Mouse (Mus musculus) MEL (cell line): ENCODE measurements around the gene Pms1.

Experiments
- CTCF ChIP-seq, 3 experiments: IDR thresholded peaks in 2 of 3; conservative IDR thresholded peaks in 1 of 3; 2 replicates each; pipeline ENCODE4 v1.5.1; 2011 to 2012; ENCODE audit warnings: low read length in 3 of 3, low read depth in 2 of 3, mild to moderate bottlenecking in 2 of 3, improper control_type of control experiment in 1 of 3, inconsistent platforms in 1 of 3, mixed read lengths in 1 of 3, moderate library complexity in 1 of 3; ENCODE audit not compliant: control insufficient read depth in 1 of 3, insufficient read depth in 1 of 3, poor library complexity in 1 of 3, severe bottlenecking in 1 of 3
- GABPA ChIP-seq: IDR thresholded peaks from 2 replicates; pipeline ENCODE4 v1.6.1; 2012; ENCODE audit warnings: low read depth, mild to moderate bottlenecking, inconsistent platforms, low read length, improper control_type of control experiment, moderate library complexity
- GATA1 ChIP-seq: IDR thresholded peaks from 2 replicates; pipeline ENCODE4 v1.6.1; 2011; ENCODE audit warnings: low read depth, low read length, improper control_type of control experiment
- MAFK ChIP-seq: IDR thresholded peaks from 2 replicates; pipeline ENCODE4 v1.6.1; 2011; ENCODE audit warnings: low read depth, mild to moderate bottlenecking, low read length, improper control_type of control experiment, borderline replicate concordance
- MAZ ChIP-seq: IDR thresholded peaks from 2 replicates; pipeline ENCODE4 v1.6.1; 2012; ENCODE audit warnings: low read depth, mild to moderate bottlenecking, inconsistent platforms, low read length, improper control_type of control experiment
- POLR2A ChIP-seq, 2 experiments: IDR thresholded peaks; 2 replicates each; pipeline ENCODE4 v1.6.1; 2011 to 2012; ENCODE audit warnings: low read length in 2 of 2, mild to moderate bottlenecking in 2 of 2, control low read depth in 1 of 2, improper control_type of control experiment in 1 of 2, low read depth in 1 of 2, moderate library complexity in 1 of 2; ENCODE audit not compliant: control insufficient read depth in 1 of 2, insufficient read depth in 1 of 2, poor library complexity in 1 of 2
- POLR2AphosphoS5 ChIP-seq: IDR thresholded peaks from 2 replicates; pipeline ENCODE4 v1.6.1; 2012; ENCODE audit warnings: low read depth, borderline replicate concordance, mild to moderate bottlenecking, inconsistent platforms, low read length, moderate library complexity, mixed read lengths
- RCOR1 ChIP-seq: IDR thresholded peaks from 2 replicates; pipeline ENCODE4 v1.6.1; 2012; ENCODE audit warnings: low read depth, mild to moderate bottlenecking, inconsistent platforms, low read length, improper control_type of control experiment
- SIN3A ChIP-seq: IDR thresholded peaks from 2 replicates; pipeline ENCODE4 v1.6.1; 2012; ENCODE audit warnings: low read length, improper control_type of control experiment, inconsistent platforms
- SMC3 ChIP-seq: IDR thresholded peaks from 2 replicates; pipeline ENCODE4 v1.6.1; 2011; ENCODE audit warnings: low read depth, low read length, improper control_type of control experiment
- UBTF ChIP-seq: IDR thresholded peaks from 2 replicates; pipeline ENCODE4 v1.6.1; 2012; ENCODE audit warnings: low read depth, mild to moderate bottlenecking, inconsistent platforms, low read length, improper control_type of control experiment, moderate library complexity, borderline replicate concordance; ENCODE audit not compliant: insufficient read depth
- USF1 ChIP-seq: IDR thresholded peaks from 2 replicates; pipeline ENCODE4 v1.6.1; 2014; ENCODE audit warnings: low read depth, mild to moderate bottlenecking, inconsistent platforms, low read length, improper control_type of control experiment, moderate library complexity
- ZC3H11A ChIP-seq: IDR thresholded peaks from 2 replicates; pipeline ENCODE4 v1.6.1; 2012; ENCODE audit warnings: low read depth, mild to moderate bottlenecking, inconsistent platforms, low read length, improper control_type of control experiment
- ZNF384 ChIP-seq: IDR thresholded peaks from 2 replicates; pipeline ENCODE4 v1.6.1; 2012; ENCODE audit warnings: low read depth, mild to moderate bottlenecking, inconsistent platforms, low read length, improper control_type of control experiment

DNA sequence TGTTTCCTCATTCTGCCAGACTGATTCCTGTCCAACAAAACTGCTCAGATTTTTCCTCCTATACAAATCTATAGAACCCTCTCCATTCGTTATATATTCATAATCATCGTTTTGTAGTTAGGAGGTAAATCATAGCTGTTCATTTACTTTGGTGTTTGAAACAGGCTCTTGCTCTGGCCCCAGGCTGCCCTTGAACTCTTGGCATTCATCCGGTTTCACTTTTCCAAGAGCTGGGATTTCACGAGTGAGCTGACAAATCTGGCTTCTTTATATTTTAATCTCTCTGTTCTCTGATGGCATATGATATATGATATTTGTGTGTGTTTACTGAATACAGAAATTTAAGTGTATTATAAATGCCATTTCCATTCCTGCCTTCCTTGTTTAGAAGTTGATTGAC lies 3.7 kb upstream of the Pms1 start:
- TF ChIP-seq ZNF384, result no peak
- no peak for TF ChIP-seq SIN3A
- TF ChIP-seq ZC3H11A, result no peak
- TF ChIP-seq CTCF (IDR thresholded peaks at IDR 0.05 in 2 of 3, conservative IDR thresholded peaks at IDR 0.05 in 1 of 3; ENCODE audit: control insufficient read depth in 1 of 3, insufficient read depth in 1 of 3, low read depth in 2 of 3, low read length in 3 of 3, poor library complexity in 1 of 3, severe bottlenecking in 1 of 3), result no peak
- no peak for TF ChIP-seq GATA1
- no peak for TF ChIP-seq POLR2A (IDR thresholded peaks at IDR 0.05; ENCODE audit: control insufficient read depth in 1 of 2, insufficient read depth in 1 of 2, low read depth in 1 of 2, low read length in 2 of 2, poor library complexity in 1 of 2)
- TF ChIP-seq USF1, result no peak
- no peak for TF ChIP-seq RCOR1
- TF ChIP-seq GABPA, result no peak
- no peak for TF ChIP-seq SMC3
- no peak for TF ChIP-seq MAZ
- TF ChIP-seq MAFK, result no peak
- TF ChIP-seq UBTF, result no peak
- no peak for TF ChIP-seq POLR2AphosphoS5
